Mouse (Mus musculus) embryonic facial prominence, embryonic 15.5 days (tissue): Measurements from ENCODE around the gene Mrgprg. TPM values are rescaled to one million over a fixed set of nuclear protein-coding genes. Genes with fewer than 3 reads are reported as not detected.

Experiments used
- ATAC-seq: fragments of 200-750 bp; cut with Nextera tagmentation; 2 replicates; pipeline ENCODE4 v1.8.0; 2017; ENCODE audit warnings: low read depth, moderate TSS enrichment; ENCODE audit not compliant: insufficient number of reproducible peaks, low FRiP score, low TSS enrichment
- H3K27ac ChIP-seq: fragments of 300-500 bp; sonication (generic); replicated peaks from 2 replicates; pipeline ENCODE4 v1.5.1; 2015; ENCODE audit warnings: mild to moderate bottlenecking, inconsistent platforms
- H3K27me3 ChIP-seq: fragments of 300-500 bp; sonication (generic); 2 replicates; pipeline ENCODE4 v1.6.1; 2015; ENCODE audit warnings: inconsistent platforms
- H3K36me3 ChIP-seq: fragments of 300-500 bp; sonication (generic); 2 replicates; pipeline ENCODE4 v1.6.1; 2015; ENCODE audit warnings: mild to moderate bottlenecking, inconsistent platforms
- H3K4me1 ChIP-seq: fragments of 300-500 bp; sonication (generic); 2 replicates; pipeline ENCODE4 v1.6.1; 2015; ENCODE audit warnings: inconsistent platforms
- H3K4me2 ChIP-seq: fragments of 300-500 bp; sonication (generic); replicated peaks from 2 replicates; pipeline ENCODE4 v1.6.1; 2015; ENCODE audit warnings: mild to moderate bottlenecking, inconsistent platforms
- H3K4me3 ChIP-seq: fragments of 300-500 bp; sonication (generic); replicated peaks from 2 replicates; pipeline ENCODE4 v1.5.1; 2015; ENCODE audit warnings: mild to moderate bottlenecking, inconsistent platforms
- H3K9ac ChIP-seq: fragments of 300-500 bp; sonication (generic); 2 replicates; pipeline ENCODE4 v1.6.1; 2015; ENCODE audit warnings: inconsistent platforms
- H3K9me3 ChIP-seq: fragments of 300-500 bp; sonication (generic); replicated peaks from 2 replicates; pipeline ENCODE4 v1.6.1; 2016; ENCODE audit warnings: inconsistent platforms
- WGBS: fragments of 180-500 bp; shearing (Covaris S2); methylation state at CpG from one replicate; pipeline ENCODE4 v1.1.7; 2015; 5-methylcytosine and 5-hydroxymethylcytosine counted together
- polyA plus RNA-seq: library from polyadenylated mRNA; unstranded; fragments of >200 nt; fragmentation: Nextera tagmentation; extraction: Ambion mirVana; gene quantifications from 2 replicates; pipeline ENCODE4 v1.2.1, GENCODE M21; 2015

Gene Mrgprg
- polyA plus RNA-seq, 1 experiment from 2014 or later = not detected

GRCm38 (mm10) chr7:143753990-143754715, 12.6 kb downstream of the Mrgprg start:
- H3K9me3 ChIP-seq = no peaks in the 10 kb centered on the region
- no peak overlapping the region for H3K4me3 ChIP-seq
- ATAC-seq = no peak
- H3K36me3 ChIP-seq = no peaks in the 10 kb centered on the region
- H3K27ac ChIP-seq = no peak overlapping the region
- no peak overlapping the region for H3K9ac ChIP-seq
- peaks cover 19% of the 10 kb centered on the region for H3K4me1 ChIP-seq
- WGBS = 47% methylated on average over 5 of the region's 5 CpGs
- H3K27me3 ChIP-seq = peaks cover 4% of the 10 kb centered on the region
- H3K4me2 ChIP-seq = no peak overlapping the region

DNA sequence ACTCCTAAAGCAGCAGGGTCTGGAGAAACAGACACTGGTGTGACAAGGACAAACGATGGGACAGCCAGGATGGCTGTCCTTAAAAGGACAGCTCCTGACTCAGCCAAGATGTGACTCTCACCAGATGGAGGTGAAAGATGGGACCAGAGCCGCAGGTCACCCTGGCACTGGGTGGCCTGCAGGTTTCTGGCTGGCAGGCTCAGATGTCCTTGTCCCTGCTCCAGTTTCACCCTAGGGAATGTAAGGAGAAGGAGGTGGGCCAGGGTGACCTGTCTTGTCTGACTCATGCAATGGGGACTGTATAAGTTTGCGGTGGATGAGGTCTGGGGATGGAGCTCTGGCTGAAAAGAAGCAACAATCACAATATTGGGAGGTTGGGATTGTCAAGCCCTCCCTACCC, 14.2 kb downstream of the Mrgprg start:
- Histone ChIP-seq H3K4me2 (no peak overlapping the region), H3K27ac (no peak overlapping the region), H3K27me3 (peaks cover 4% of the 10 kb centered on the region), H3K36me3 (no peaks in the 10 kb centered on the region), H3K9ac (no peak overlapping the region), H3K9me3 (no peaks in the 10 kb centered on the region), H3K4me3 (no peak overlapping the region), H3K4me1 (peaks cover 27% of the 10 kb centered on the region)
- ATAC-seq = no peak
- WGBS = 75% methylated on average over 3 of the region's 3 CpGs

DNA sequence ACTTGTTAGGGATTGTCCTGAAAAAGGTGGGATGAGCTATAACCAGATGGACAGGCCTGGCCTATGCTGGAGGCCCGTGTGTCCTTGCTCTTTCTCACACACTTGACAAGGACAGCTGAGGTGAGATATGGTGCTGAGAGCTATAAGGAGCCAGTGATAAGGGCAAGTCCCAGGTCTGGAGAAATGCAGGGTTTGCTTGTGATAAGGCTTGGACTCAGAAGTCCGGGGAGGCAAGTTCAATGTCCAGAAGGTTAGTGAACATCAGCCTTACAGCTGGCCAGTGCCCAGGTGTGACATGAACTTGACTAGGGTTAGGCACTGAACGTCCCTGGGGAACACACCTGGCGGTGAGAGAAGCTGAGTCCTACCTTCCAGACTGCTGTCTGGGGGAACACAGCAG, 14.7 kb downstream of the Mrgprg start:
- peaks cover 21% of the 10 kb centered on the region for H3K4me1 ChIP-seq
- no peaks in the 10 kb centered on the region for H3K36me3 ChIP-seq
- H3K9me3 ChIP-seq = no peaks in the 10 kb centered on the region
- H3K4me3 ChIP-seq = no peak overlapping the region
- WGBS = 62% methylated on average over 4 of the region's 4 CpGs
- H3K27me3 ChIP-seq = peaks cover 4% of the 10 kb centered on the region
- ATAC-seq = no peak
- no peak overlapping the region for H3K9ac ChIP-seq
- no peak overlapping the region for H3K4me2 ChIP-seq
- H3K27ac ChIP-seq = no peak overlapping the region

DNA sequence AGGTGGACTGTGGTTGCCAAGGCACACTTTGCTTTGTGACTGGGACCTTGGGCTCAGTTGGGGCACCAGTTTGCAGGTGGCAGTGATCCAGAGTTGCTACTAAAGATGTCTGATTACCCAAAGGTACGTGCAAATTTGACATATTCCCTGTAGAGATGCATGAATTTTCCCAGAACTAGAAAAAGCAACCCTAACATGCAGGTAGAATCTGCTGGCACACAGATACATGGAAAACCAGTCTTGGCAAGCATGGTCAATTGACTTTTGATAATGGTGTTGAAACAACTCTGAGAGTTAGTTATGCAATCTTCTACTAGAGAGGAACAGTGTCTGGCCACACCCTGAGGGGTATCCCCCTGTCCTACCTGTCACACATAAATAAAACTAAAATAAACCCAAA, 15.4 kb downstream of the Mrgprg start:
- Histone ChIP-seq H3K27me3 (peaks cover 4% of the 10 kb centered on the region), H3K36me3 (no peaks in the 10 kb centered on the region), H3K9me3 (no peaks in the 10 kb centered on the region), H3K4me3 (no peak overlapping the region), H3K4me2 (no peak overlapping the region), H3K9ac (no peak overlapping the region), H3K27ac (no peak overlapping the region), H3K4me1 (peaks cover 15% of the 10 kb centered on the region)
- 72% methylated on average over 1 of the region's 1 CpGs for WGBS
- ATAC-seq = no peak

DNA sequence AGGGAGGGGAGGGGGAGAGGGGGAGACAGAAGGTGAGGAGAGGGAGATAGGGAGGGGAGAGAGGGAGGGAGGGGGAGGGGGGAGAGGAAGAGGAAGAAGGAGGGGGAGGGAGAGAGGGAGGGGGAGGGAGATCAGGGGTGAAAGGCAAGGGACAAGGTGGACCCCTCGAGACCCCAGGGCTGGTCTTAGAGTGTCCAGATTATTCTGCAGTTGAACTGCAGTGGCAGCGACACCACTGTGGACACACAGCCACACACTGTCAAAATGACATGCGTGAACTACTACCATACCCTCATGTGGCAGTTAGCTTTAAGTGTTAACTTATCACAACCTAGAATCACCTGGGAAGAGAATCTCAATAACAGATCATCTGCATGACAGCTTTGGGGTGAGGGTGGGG, 17.7 kb downstream of the Mrgprg start:
- Histone ChIP-seq H3K4me2 (no peak overlapping the region), H3K36me3 (no peaks in the 10 kb centered on the region), H3K4me3 (no peak overlapping the region), H3K9ac (no peak overlapping the region), H3K27ac (no peak overlapping the region), H3K27me3 (no peaks in the 10 kb centered on the region), H3K4me1 (peaks cover 17% of the 10 kb centered on the region), H3K9me3 (no peaks in the 10 kb centered on the region)
- ATAC-seq = no peak
- WGBS = 66% methylated on average over 3 of the region's 3 CpGs

GRCm38 (mm10) chr7:143748041-143748868, 18.5 kb downstream of the Mrgprg start:
- Histone ChIP-seq H3K4me3 (peak overlapping the region; percentile 28), H3K9ac (0 out of 2 replicates have a peak overlapping the region, but pooled peaks have one; percentile 6), H3K4me1 (peaks cover 17% of the 10 kb centered on the region), H3K27me3 (no peaks in the 10 kb centered on the region), H3K4me2 (peak overlapping the region; percentile 49), H3K27ac (peak overlapping the region; percentile 48; the same call in 1 of the 2 replicates), H3K36me3 (no peaks in the 10 kb centered on the region), H3K9me3 (no peaks in the 10 kb centered on the region)
- peak; percentile 52 for ATAC-seq
- WGBS = 1% methylated on average over 16 of the region's 16 CpGs

DNA sequence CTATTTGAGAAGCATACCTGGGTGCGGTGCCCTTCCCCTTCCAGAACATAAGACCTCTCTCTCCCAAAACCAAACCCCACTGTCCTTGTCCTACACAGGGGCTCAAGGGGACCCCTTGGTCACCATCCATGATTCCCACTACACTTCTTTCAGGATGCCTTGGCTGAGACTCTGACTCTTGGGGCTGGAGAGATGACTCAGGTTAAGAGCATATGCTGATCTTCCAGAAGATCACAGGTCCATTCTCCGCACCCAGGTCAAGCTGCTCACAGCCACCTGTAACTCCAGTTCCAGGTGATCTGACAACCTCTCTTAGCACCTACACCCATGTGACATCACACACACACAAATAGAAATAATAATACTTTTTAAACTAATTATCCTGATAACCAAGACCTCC, 26.1 kb downstream of the Mrgprg start:
- peak overlapping the region; percentile 94 for H3K4me2 ChIP-seq
- peak overlapping the region; percentile 93 for H3K9ac ChIP-seq
- peak overlapping the region; percentile 90 for H3K4me3 ChIP-seq
- no peaks in the 10 kb centered on the region for H3K27me3 ChIP-seq
- no peaks in the 10 kb centered on the region for H3K9me3 ChIP-seq
- WGBS = 12% methylated on average over 2 of the region's 2 CpGs
- H3K27ac ChIP-seq = peak overlapping the region; percentile 92
- H3K36me3 ChIP-seq = no peaks in the 10 kb centered on the region
- ATAC-seq = no peak
- peaks cover 47% of the 10 kb centered on the region for H3K4me1 ChIP-seq

DNA sequence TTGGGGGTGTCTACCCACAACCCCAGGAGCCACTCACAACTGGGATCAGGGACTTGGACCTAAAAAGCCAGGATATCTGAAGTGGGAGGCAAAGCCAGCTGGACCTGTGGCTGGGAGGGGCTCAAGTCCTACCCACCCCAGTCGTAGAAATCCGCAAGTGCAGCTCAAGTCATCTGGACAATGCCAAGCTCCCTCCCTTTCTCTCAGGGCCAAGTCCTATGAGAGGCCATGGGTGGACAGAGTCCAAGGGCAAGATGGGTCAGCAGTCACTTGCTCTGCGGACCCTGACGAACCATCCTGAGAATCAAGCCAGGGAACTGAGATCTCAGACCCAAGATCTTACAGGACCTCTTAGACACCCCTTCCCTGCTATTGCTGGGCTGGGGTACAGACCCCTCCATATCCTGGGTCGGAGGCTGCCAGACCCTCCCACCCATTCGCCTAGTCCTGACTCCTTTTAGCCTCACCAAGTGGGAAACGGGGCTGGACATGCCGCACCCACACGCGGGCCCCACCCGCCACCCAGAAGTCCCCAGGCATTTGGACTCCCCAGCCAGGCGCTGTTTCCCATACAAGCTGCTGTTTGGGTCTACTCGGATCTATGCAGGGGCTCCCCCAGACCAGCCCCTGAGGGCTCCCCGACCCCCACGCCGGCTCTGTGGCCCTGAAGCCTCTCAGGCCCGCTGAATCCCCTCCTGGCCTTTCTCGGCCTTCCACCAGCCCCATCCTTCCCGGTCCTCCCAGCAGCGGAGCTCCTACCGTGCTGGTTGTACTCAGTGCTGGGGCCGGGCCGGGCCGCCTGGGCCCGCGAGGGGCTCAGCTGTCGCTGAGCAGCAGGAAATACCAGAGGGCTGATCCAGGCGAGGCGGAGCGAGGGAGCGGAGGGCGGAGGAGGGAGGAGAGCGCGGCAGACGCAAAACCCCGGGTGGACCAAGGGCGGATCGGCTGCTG, 27.0 kb downstream of the Mrgprg start:
- H3K9ac ChIP-seq = peak overlapping the region; percentile 93

GRCm38 (mm10) chr7:143738601-143739006, 28.2 kb downstream of the Mrgprg start:
- WGBS = 25% methylated on average over 5 of the region's 5 CpGs
- Histone ChIP-seq H3K27me3 (no peaks in the 10 kb centered on the region), H3K36me3 (peaks cover 12% of the 10 kb centered on the region; the same call in 1 of the 2 replicates), H3K4me2 (peak overlapping the region; percentile 94), H3K4me1 (peaks cover 41% of the 10 kb centered on the region), H3K9me3 (no peaks in the 10 kb centered on the region), H3K9ac (no peak overlapping the region), H3K27ac (peak overlapping the region; percentile 92), H3K4me3 (peak overlapping the region; percentile 90)
- ATAC-seq = peak; percentile 25; the same call in 1 of the 2 replicates

More for the DNA sequence above, 27.0 kb downstream of the Mrgprg start:
- H3K9me3 ChIP-seq = no peaks in the 10 kb centered on the region
- H3K4me3 ChIP-seq = peak overlapping the region; percentile 90
- H3K4me2 ChIP-seq = peak overlapping the region; percentile 94
- ATAC-seq = peak; percentile 90
- no peaks in the 10 kb centered on the region for H3K27me3 ChIP-seq
- peaks cover 3% of the 10 kb centered on the region; the same call in 1 of the 2 replicates for H3K36me3 ChIP-seq
- H3K4me1 ChIP-seq = peaks cover 47% of the 10 kb centered on the region
- 1% methylated on average over 38 of the region's 38 CpGs for WGBS
- peak overlapping the region; percentile 92 for H3K27ac ChIP-seq

DNA sequence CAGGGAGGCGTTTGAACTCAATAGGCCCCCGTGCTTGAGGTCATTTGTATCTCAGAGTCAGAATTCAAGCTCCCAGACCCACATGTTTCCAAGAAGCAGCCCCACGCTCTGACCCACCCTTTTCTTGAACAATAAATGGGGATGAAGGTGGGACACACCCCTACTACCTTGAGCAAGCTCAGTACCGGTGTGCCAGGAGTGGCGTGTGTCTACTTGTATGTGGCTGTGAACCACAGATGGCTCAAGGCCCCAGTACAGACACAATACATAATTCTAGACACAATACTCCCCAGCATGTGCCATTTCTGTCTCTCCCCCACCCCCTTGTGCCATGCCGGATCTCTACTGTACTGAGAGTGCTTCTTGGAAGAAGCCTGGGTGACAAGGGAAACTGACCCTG, 28.6 kb downstream of the Mrgprg start:
- H3K4me3 ChIP-seq = peak overlapping the region; percentile 90
- 0 out of 2 replicates have a peak overlapping the region, but pooled peaks have one; percentile 12 for H3K9ac ChIP-seq
- H3K27ac ChIP-seq = peak overlapping the region; percentile 92
- peak overlapping the region; percentile 94 for H3K4me2 ChIP-seq
- no peaks in the 10 kb centered on the region for H3K27me3 ChIP-seq
- peak; percentile 13; the same call in 1 of the 2 replicates for ATAC-seq
- H3K36me3 ChIP-seq = peaks cover 13% of the 10 kb centered on the region; the same call in 1 of the 2 replicates
- no peaks in the 10 kb centered on the region for H3K9me3 ChIP-seq
- peaks cover 41% of the 10 kb centered on the region for H3K4me1 ChIP-seq
- 47% methylated on average over 6 of the region's 6 CpGs for WGBS
